Mouse (Mus musculus) CD4-positive naive resting alpha-beta T cell, adult 76 days (primary cell): ENCODE results near the gene Rnf227. TPM values are rescaled to one million over a fixed set of nuclear protein-coding genes. Genes with fewer than 3 reads are reported as not detected.

Source experiments
- total RNA-seq: library from RNA; stranded (reverse); gene quantifications from one replicate; pipeline ENCODE4 v1.2.4, GENCODE M21; 2023

Gene Rnf227
- 0.85 TPM for total RNA-seq

GRCm38 (mm10) chr11:69340161-69341131 lies at the start of gene Rnf227:
Gene Rnf227 (plus strand): TSS chr11:69340461.

GRCm38 (mm10) chr11:69323667-69324111 lies 16.6 kb upstream of the Rnf227 start, which contains the start of the genes Cntrob and Trappc1:
Gene Cntrob (minus strand): TSS chr11:69323775.
Gene Trappc1 (plus strand): TSS chr11:69323980.

GRCm38 (mm10) chr11:69325628-69326407 lies 14.4 kb upstream of the Rnf227 start, which contains the start of gene Kcnab3:
Gene Kcnab3 (plus strand): TSS chr11:69326258.

GRCm38 (mm10) chr11:69369215-69369989 lies 29.1 kb downstream of the Rnf227 start, which contains the start of gene Chd3:
Gene Chd3 (minus strand): TSS chr11:69369406.

Other genes starting within 250 kb of the Rnf227 start
- 696 TPM for gene Per1, start 245.2 kb upstream of the Rnf227 start, total RNA-seq
- not detected for gene Hes7, start 220.1 kb upstream of the Rnf227 start, total RNA-seq
- not detected for gene 9130213A22Rik, start 217.9 kb upstream of the Rnf227 start, total RNA-seq
- 1.6 TPM for gene Aloxe3, start 214.6 kb upstream of the Rnf227 start, total RNA-seq
- not detected for gene Alox12b, start 183.5 kb upstream of the Rnf227 start, total RNA-seq
- gene Alox8, start 142.6 kb upstream of the Rnf227 start, total RNA-seq: 1.1 TPM
- gene Gucy2e, start 103.4 kb upstream of the Rnf227 start, total RNA-seq: not detected
- gene Cntrob, start 16.7 kb upstream of the Rnf227 start, total RNA-seq: 15.5 TPM
- 17.9 TPM for gene Trappc1, start 16.5 kb upstream of the Rnf227 start, total RNA-seq
- gene Kcnab3, start 14.2 kb upstream of the Rnf227 start, total RNA-seq: 1.8 TPM
- gene Chd3, start 28.9 kb downstream of the Rnf227 start, total RNA-seq: 737 TPM
- 29.4 TPM for gene Naa38, start 55.0 kb downstream of the Rnf227 start, total RNA-seq
- gene Cyb5d1, start 55.2 kb downstream of the Rnf227 start, total RNA-seq: 32.5 TPM
- gene Tmem88, start 57.8 kb downstream of the Rnf227 start, total RNA-seq: 7.9 TPM
- gene Kdm6b, start 73.2 kb downstream of the Rnf227 start, total RNA-seq: 254 TPM
- 0.59 TPM for gene Dnah2, start 208.6 kb downstream of the Rnf227 start, total RNA-seq
- 0.23 TPM for gene Efnb3, start 219.7 kb downstream of the Rnf227 start, total RNA-seq
- gene Wrap53, start 239.8 kb downstream of the Rnf227 start, total RNA-seq: 7.5 TPM
- gene Trp53, start 239.9 kb downstream of the Rnf227 start, total RNA-seq: 112 TPM